Mouse (Mus musculus) E14TG2a.4 (cell line): ENCODE measurements around the gene Adar.
A peak's percentile ranks its signal among the peaks of the same experiment; 100 is the strongest.

Experiments used
- H3K27me3 ChIP-seq: 2 replicates; pipeline ENCODE4 v1.6.1; 2014; ENCODE audit warnings: low read length, control low read depth; ENCODE audit not compliant: insufficient read depth
- H3K36me3 ChIP-seq: 2 replicates; pipeline ENCODE4 v1.6.1; 2014; ENCODE audit warnings: low read length, control low read depth; ENCODE audit not compliant: insufficient read depth
- H3K4me1 ChIP-seq: replicated peaks from 2 replicates; pipeline ENCODE4 v1.6.1; 2014; ENCODE audit warnings: low read depth, low read length, control low read depth
- H3K4me3 ChIP-seq: replicated peaks from 2 replicates; pipeline ENCODE4 v1.5.1; 2014; ENCODE audit warnings: mild to moderate bottlenecking, low read length
- H3K9me3 ChIP-seq: 2 replicates; pipeline ENCODE4 v1.6.1; 2014; ENCODE audit warnings: low read length, control low read depth
- CTCF ChIP-seq: conservative IDR thresholded peaks from 2 replicates; pipeline ENCODE4 v1.5.1; 2014; ENCODE audit warnings: low read length
- NANOG ChIP-seq: IDR thresholded peaks from 2 replicates; pipeline ENCODE4 v1.6.1; 2014; ENCODE audit warnings: borderline replicate concordance, low read length, mixed read lengths
- POU5F1 ChIP-seq: IDR thresholded peaks from 2 replicates; pipeline ENCODE4 v1.6.1; 2014; ENCODE audit warnings: low read length, borderline replicate concordance

Adar gene

GRCm38 (mm10) chr3:89714359-89715206 lies at the start of gene Adar:
TSS of gene Adar (plus strand) at chr3:89715022.
- TF ChIP-seq POU5F1 = no peak
- TF ChIP-seq CTCF = peak; percentile 57
- TF ChIP-seq NANOG = no peak
- H3K4me3 ChIP-seq = peak within 1 kb of the TSS; percentile 95
- peaks cover 4% of the 10 kb centered on the region; the same call in 1 of the 2 replicates for H3K36me3 ChIP-seq
- peaks cover 21% of the 10 kb centered on the region for H3K4me1 ChIP-seq
- peaks cover 3% of the 10 kb centered on the region; the same call in 1 of the 2 replicates for H3K9me3 ChIP-seq
- H3K27me3 ChIP-seq = peaks cover 12% of the 10 kb centered on the region

- H3K27me3 ChIP-seq = peaks cover 14% of the 10 kb centered on the region; the same call in 1 of the 2 replicates
- no peaks in the 10 kb centered on the region for H3K36me3 ChIP-seq
- no peak overlapping the region for H3K4me3 ChIP-seq
- TF ChIP-seq CTCF (no peak), NANOG (no peak), POU5F1 (no peak)
- peaks cover 31% of the 10 kb centered on the region for H3K4me1 ChIP-seq
- H3K9me3 ChIP-seq = no peaks in the 10 kb centered on the region
Measured at GRCm38 (mm10) chr3:89667131-89667530, 47.7 kb upstream of the Adar start.

GRCm38 (mm10) chr3:89671334-89671733 lies 43.5 kb upstream of the Adar start:
- Histone ChIP-seq H3K4me1 (peaks cover 42% of the 10 kb centered on the region), H3K9me3 (no peaks in the 10 kb centered on the region), H3K27me3 (0 out of 2 replicates have a peak, but pooled peaks cover under 1% of the 10 kb centered on the region), H3K4me3 (no peak overlapping the region), H3K36me3 (no peaks in the 10 kb centered on the region)
- TF ChIP-seq POU5F1 (no peak), CTCF (no peak), NANOG (no peak)

- Histone ChIP-seq H3K4me3 (no peak overlapping the region), H3K36me3 (no peaks in the 10 kb centered on the region), H3K4me1 (peaks cover 40% of the 10 kb centered on the region), H3K27me3 (no peaks in the 10 kb centered on the region), H3K9me3 (no peaks in the 10 kb centered on the region)
- TF ChIP-seq NANOG (peak; percentile 62; the same call in 1 of the 2 replicates), POU5F1 (no peak), CTCF (no peak)
Measured at GRCm38 (mm10) chr3:89672573-89673317, 42.1 kb upstream of the Adar start.

- no peak for TF ChIP-seq NANOG
- no peak for TF ChIP-seq POU5F1
- no peak for TF ChIP-seq CTCF
- Histone ChIP-seq H3K4me3 (no peak overlapping the region), H3K9me3 (no peaks in the 10 kb centered on the region), H3K4me1 (peaks cover 28% of the 10 kb centered on the region), H3K36me3 (no peaks in the 10 kb centered on the region), H3K27me3 (0 out of 2 replicates have a peak, but pooled peaks cover 8% of the 10 kb centered on the region)
Measured at GRCm38 (mm10) chr3:89677617-89678016, 37.2 kb upstream of the Adar start.

- Histone ChIP-seq H3K4me3 (no peak overlapping the region), H3K4me1 (peaks cover 22% of the 10 kb centered on the region), H3K9me3 (peaks cover 4% of the 10 kb centered on the region; the same call in 1 of the 2 replicates), H3K36me3 (no peaks in the 10 kb centered on the region), H3K27me3 (peaks cover 30% of the 10 kb centered on the region)
- TF ChIP-seq NANOG = no peak
- TF ChIP-seq CTCF = no peak
- TF ChIP-seq POU5F1 = no peak
Measured at GRCm38 (mm10) chr3:89686031-89686430, 28.8 kb upstream of the Adar start.

- H3K4me1 ChIP-seq = peaks cover 33% of the 10 kb centered on the region
- peaks cover 25% of the 10 kb centered on the region for H3K27me3 ChIP-seq
- no peaks in the 10 kb centered on the region for H3K36me3 ChIP-seq
- H3K4me3 ChIP-seq = peak overlapping the region; percentile 74
- peaks cover 4% of the 10 kb centered on the region; the same call in 1 of the 2 replicates for H3K9me3 ChIP-seq
- no peak for TF ChIP-seq POU5F1
- TF ChIP-seq CTCF = peak; percentile 99
- TF ChIP-seq NANOG = no peak
Measured at GRCm38 (mm10) chr3:89688694-89689581, 25.9 kb upstream of the Adar start.
